8 mouse cellular contexts compared by ENCODE assay signal in the genomic region with DNA sequence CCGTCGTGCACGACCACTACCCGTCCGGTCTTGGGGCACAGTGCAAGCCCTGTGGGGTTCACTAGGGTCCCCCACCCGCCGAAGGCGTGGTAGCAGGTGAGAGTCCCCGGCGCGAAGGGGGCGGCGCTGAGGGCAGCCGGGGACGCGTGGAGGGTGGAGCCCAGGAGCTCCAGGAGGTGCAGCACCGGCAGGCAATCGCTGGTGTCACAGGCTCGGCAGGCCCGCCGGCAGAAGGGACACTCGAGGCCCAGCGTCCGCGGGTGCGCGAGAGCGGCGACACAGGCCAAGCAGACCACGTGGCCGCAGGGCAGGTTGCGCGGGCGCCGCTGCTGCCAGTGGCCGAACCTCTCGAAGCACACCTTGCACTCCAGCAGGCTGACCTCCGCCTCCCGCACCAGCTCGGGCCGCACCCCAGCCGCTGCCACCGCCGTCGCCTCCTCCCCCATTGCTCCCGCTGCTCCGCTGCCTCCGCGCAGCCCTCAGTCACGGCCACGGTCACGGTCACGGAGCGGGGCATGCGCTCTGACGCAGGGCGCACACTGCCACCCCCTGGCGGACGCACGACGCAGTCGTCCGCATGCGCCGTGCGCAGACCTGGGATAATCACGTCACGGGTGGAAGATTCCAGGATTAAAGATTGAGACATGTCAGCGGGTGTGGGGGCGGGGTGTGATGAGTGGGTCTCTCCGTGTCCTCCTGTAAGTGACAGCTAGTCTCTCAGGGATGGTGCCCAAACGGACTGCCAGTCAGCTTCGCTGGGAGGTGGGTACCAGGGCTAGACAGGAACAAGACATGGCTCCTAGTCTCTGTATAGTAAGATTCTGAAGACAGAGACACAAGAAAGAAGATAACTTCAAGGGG. TPM values are rescaled to one million over a fixed set of nuclear protein-coding genes. Genes with fewer than 3 reads are reported as not detected.
DNase-seq lines count a peak whose midpoint lies in the region; ATAC-seq and TF ChIP-seq lines count a peak whose summit lies in the region.

TSS of gene Nhlrc1 (minus strand) at position 517 of the 861 bp plus-strand sequence.

- no peak within 1 kb of the TSS for H3K27ac ChIP-seq in embryonic facial prominence, embryonic 14.5 days (replicated peaks; ENCODE audit: low read depth, low read length)
- no peak within 1 kb of the TSS for H3K27ac ChIP-seq in kidney, adult 2 months (ENCODE audit: insufficient read depth, low read depth, low read length)
- H3K27ac ChIP-seq in limb, embryonic 11.5 days (replicated peaks; ENCODE audit: low read depth, low read length), result no peak within 1 kb of the TSS
- no peak within 1 kb of the TSS for H3K27ac ChIP-seq in midbrain, embryonic 13.5 days

- ATAC-seq in embryonic facial prominence, embryonic 14.5 days (ENCODE audit: low read depth), result peak; percentile 92
- peak; percentile 67; the same call in 1 of the 2 replicates for ATAC-seq in limb, embryonic 11.5 days (ENCODE audit: insufficient number of reproducible peaks, low FRiP score, low TSS enrichment, low read depth)
- peak; percentile 91 for ATAC-seq in midbrain, embryonic 13.5 days

- 0 out of 2 replicates have a peak, but pooled peaks cover 4% of the 10 kb centered on the region for H3K27me3 ChIP-seq in embryonic facial prominence, embryonic 14.5 days (replicated peaks; ENCODE audit: control insufficient read depth, insufficient read depth, low read length)
- H3K27me3 ChIP-seq in kidney, adult 2 months (replicated peaks; ENCODE audit: control insufficient read depth, insufficient read depth, low read length), result no peaks in the 10 kb centered on the region
- no peaks in the 10 kb centered on the region for H3K27me3 ChIP-seq in limb, embryonic 11.5 days (ENCODE audit: control insufficient read depth, insufficient read depth, low read length)
- peaks cover 6% of the 10 kb centered on the region; the same call in 1 of the 2 replicates for H3K27me3 ChIP-seq in midbrain, embryonic 13.5 days

- peak within 1 kb of the TSS; percentile 63 for H3K9ac ChIP-seq in embryonic facial prominence, embryonic 14.5 days (ENCODE audit: low read depth, low read length)
- peak within 1 kb of the TSS; percentile 58 for H3K9ac ChIP-seq in limb, embryonic 11.5 days (ENCODE audit: low read length)
- peak within 1 kb of the TSS; percentile 69 for H3K9ac ChIP-seq in midbrain, embryonic 13.5 days (replicated peaks)

- 7% methylated on average over 32 of the region's 73 CpGs for WGBS in embryonic facial prominence, embryonic 14.5 days
- 2% methylated on average over 73 of the region's 73 CpGs for WGBS in kidney, adult 2 months
- WGBS in limb, embryonic 11.5 days, result 4% methylated on average over 67 of the region's 73 CpGs
- WGBS in midbrain, embryonic 13.5 days, result 2% methylated on average over 65 of the region's 73 CpGs

- TF ChIP-seq POLR2A in kidney, adult 2 months (IDR thresholded peaks at IDR 0.05; ENCODE audit: low read depth, low read length), result no peak

- H3K4me3 ChIP-seq in embryonic facial prominence, embryonic 14.5 days (ENCODE audit: low read depth, low read length), result peak within 1 kb of the TSS; percentile 61
- H3K4me3 ChIP-seq in kidney, adult 2 months (ENCODE audit: insufficient read depth, low read depth, low read length), result peak within 1 kb of the TSS; percentile 65
- H3K4me3 ChIP-seq in limb, embryonic 11.5 days (ENCODE audit: low read depth, low read length), result peak within 1 kb of the TSS; percentile 46
- peak within 1 kb of the TSS; percentile 63 for H3K4me3 ChIP-seq in midbrain, embryonic 13.5 days (replicated peaks)

- DNase-seq in adrenal gland, postnatal 4 days (ENCODE audit: low spot score in 2 of 2), result peak; percentile 71
- peak; percentile 70 for DNase-seq in embryonic facial prominence, embryonic 14.5 days (ENCODE audit: low spot score)
- peak; percentile 67 for DNase-seq in heart, adult 8-10 months (ENCODE audit: low spot score)
- DNase-seq in kidney, adult 2 months, result peak; percentile 83
- DNase-seq in limb, embryonic 11.5 days (ENCODE audit: low spot score), result peak; percentile 80
- DNase-seq in skeletal muscle tissue, adult 2 months (ENCODE audit: low read depth, low spot score), result peak; percentile 66
- DNase-seq in yolk sac, embryonic 10.5 days (ENCODE audit: low spot score), result peak; percentile 27

- H3K4me1 ChIP-seq in embryonic facial prominence, embryonic 14.5 days (ENCODE audit: control insufficient read depth, insufficient read depth, low read length), result peaks cover 4% of the 10 kb centered on the region
- peaks cover 4% of the 10 kb centered on the region for H3K4me1 ChIP-seq in kidney, adult 2 months (ENCODE audit: control insufficient read depth, insufficient read depth, low read length)
- 0 out of 2 replicates have a peak, but pooled peaks cover 2% of the 10 kb centered on the region for H3K4me1 ChIP-seq in limb, embryonic 11.5 days (ENCODE audit: control insufficient read depth, insufficient read depth, low read length)
- peaks cover 11% of the 10 kb centered on the region; the same call in 1 of the 2 replicates for H3K4me1 ChIP-seq in midbrain, embryonic 13.5 days (replicated peaks)

- H3K4me2 ChIP-seq in embryonic facial prominence, embryonic 14.5 days (ENCODE audit: low read depth, low read length), result peak within 1 kb of the TSS; percentile 99
- H3K4me2 ChIP-seq in limb, embryonic 11.5 days (ENCODE audit: low read depth, severe bottlenecking), result peak within 1 kb of the TSS; percentile 91
- peak within 1 kb of the TSS; percentile 95 for H3K4me2 ChIP-seq in midbrain, embryonic 13.5 days (replicated peaks)

- H3K9me3 ChIP-seq in embryonic facial prominence, embryonic 14.5 days (ENCODE audit: control insufficient read depth, low read length), result peaks cover 29% of the 10 kb centered on the region
- H3K9me3 ChIP-seq in limb, embryonic 11.5 days (ENCODE audit: control insufficient read depth, low read length), result peaks cover 2% of the 10 kb centered on the region; the same call in 1 of the 2 replicates
- H3K9me3 ChIP-seq in midbrain, embryonic 13.5 days, result peaks cover 18% of the 10 kb centered on the region

- no peaks in the 10 kb centered on the region for H3K36me3 ChIP-seq in embryonic facial prominence, embryonic 14.5 days (ENCODE audit: control insufficient read depth, insufficient read depth, low read length)
- no peaks in the 10 kb centered on the region for H3K36me3 ChIP-seq in kidney, adult 2 months (ENCODE audit: control insufficient read depth, insufficient read depth, low read length)
- no peaks in the 10 kb centered on the region for H3K36me3 ChIP-seq in limb, embryonic 11.5 days (ENCODE audit: control insufficient read depth, insufficient read depth, low read length)
- H3K36me3 ChIP-seq in midbrain, embryonic 13.5 days, result peaks cover 12% of the 10 kb centered on the region

- TF ChIP-seq CTCF in kidney, adult 2 months (conservative IDR thresholded peaks at IDR 0.05; ENCODE audit: insufficient read depth, insufficient read length, low read depth, low read length), result peak; percentile 90

RNA-seq across cellular contexts. Expression of gene Nhlrc1, which starts in this region (rescaled TPM):
- 1 to 10 TPM; 5.1 to 6.1 TPM for total RNA-seq in adrenal gland, postnatal 4 days (2021)
- polyA plus RNA-seq in embryonic facial prominence, embryonic 14.5 days (2014; fragmentation: Nextera tagmentation; extraction: Ambion mirVana), result 4.1 and 4.8 TPM in 2 replicates
- total RNA-seq in heart, adult 8-10 months (2022), result 1 to 10 TPM; 6.5 to 7.1 (median 6.7) TPM
- 2.5 and 2.6 TPM in 2 replicates for polyA plus RNA-seq in kidney, adult 2 months (2012; rRNA removed)
- polyA plus RNA-seq in limb, embryonic 11.5 days (2014; fragmentation: Nextera tagmentation; extraction: Ambion mirVana), result 2.7 and 3.1 TPM in 2 replicates
- polyA plus RNA-seq in midbrain, embryonic 13.5 days (2015; fragmentation: Nextera tagmentation; extraction: Ambion mirVana), result 10.1 and 12.2 TPM in 2 replicates

Comparison
In these comparisons a context has a peak if more than half of its experiments do, and no peak if none do; other contexts are left out.
1. DNase-seq: peak in every context shown above with its lines; median percentile 83 in kidney, adult 2 months; 80 in limb, embryonic 11.5 days; 71 in adrenal gland, postnatal 4 days; 70 in embryonic facial prominence, embryonic 14.5 days; 67 in heart, adult 8-10 months; 66 in skeletal muscle tissue, adult 2 months; 27 in yolk sac, embryonic 10.5 days.